Mouse (Mus musculus) CD4-positive, CD25-positive, alpha-beta regulatory T cell, adult 2 months (primary cell): ENCODE measurements around the gene 1190002N15Rik.

ENCODE experiments used
- DNase-seq: peaks from one replicate; pipeline ENCODE4 v3.0.0-alpha.2; 2012; ENCODE audit warnings: low read depth, low spot score

1190002N15Rik gene

DNA sequence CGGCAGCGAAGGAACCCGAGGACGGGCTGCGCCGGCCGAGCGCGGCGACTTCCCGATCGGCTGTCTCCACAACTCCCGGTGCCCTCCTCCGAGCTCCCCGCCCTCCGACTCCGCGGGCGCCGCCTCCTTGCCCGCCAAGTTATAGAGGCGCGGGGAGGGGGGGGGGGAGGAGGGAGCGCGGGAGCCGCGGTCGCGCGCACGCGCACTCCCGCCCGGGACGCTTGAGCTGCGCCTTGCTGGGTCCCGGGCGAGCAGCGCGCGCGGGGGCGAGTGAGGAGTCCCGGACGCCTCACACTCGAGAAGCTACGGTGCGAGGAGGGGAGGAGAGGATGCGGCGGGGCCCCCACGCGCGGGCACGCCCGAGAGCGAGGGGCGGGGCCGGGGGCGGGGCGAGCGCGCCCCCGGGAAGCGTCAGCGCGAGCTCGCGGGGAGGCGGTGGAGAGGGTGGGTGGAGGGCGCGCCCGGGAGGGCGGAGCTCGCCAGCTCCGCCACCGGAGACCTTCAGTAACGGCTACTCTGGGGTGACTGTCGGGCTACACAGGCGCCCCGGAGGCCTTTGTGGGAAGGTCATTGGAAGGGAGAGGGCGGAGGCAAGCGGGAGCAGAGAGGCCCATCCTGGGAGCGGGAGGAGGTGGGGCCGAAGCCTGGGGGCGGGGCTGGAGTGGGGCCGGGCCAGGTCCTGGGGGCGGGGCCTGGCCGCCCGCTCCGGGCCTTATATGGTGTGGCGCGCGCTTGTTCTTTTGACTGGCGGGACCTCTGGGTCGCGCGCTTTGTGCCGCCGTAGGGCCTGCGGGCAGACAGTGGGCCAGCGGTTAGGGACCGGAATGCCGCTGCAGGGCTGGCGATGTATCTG, at the start of gene 1190002N15Rik:
Gene 1190002N15Rik, minus strand, starts transcription at position 112 of the 853 bp plus-strand sequence.
- peak; percentile 97 for DNase-seq

DNA sequence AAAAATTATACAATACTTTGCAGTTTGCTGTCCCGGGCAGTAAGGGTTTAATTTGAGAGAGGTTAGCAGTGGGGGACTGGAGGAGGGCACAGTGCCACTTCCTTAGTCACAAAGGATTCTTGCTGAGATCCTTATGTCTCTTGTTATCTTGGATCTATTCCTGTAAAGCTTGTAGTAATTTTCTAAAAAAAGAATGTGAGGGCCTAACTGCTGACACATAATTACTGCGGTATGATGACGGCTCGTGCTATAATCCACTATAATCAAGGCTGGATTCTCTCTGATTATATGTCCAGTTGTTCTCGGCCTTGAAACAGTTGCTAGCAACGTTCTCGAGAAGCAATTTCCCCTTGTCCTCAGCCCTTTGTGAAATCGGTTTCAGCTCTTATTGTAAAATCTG, 44.4 kb upstream of the 1190002N15Rik start:
- no peak for DNase-seq

DNA sequence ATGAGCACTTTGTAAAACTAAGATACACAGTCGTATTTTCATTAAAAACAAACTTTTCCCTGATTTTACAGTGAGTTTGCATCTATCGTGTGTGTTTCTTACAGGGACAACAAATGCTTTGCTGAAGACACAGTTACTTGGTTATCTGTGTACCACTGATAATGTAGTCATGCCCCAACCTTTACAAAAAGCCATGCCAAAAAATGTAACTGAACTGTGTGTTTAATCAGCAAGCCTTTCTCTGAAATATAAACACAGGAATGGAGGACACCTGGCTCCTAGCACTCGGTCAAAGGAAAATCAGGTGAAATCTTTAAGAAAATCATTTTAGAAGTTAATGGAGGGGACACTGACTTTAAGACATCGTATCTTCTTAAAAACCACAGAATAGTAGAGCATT, 43.8 kb upstream of the 1190002N15Rik start:
- no peak for DNase-seq

DNA sequence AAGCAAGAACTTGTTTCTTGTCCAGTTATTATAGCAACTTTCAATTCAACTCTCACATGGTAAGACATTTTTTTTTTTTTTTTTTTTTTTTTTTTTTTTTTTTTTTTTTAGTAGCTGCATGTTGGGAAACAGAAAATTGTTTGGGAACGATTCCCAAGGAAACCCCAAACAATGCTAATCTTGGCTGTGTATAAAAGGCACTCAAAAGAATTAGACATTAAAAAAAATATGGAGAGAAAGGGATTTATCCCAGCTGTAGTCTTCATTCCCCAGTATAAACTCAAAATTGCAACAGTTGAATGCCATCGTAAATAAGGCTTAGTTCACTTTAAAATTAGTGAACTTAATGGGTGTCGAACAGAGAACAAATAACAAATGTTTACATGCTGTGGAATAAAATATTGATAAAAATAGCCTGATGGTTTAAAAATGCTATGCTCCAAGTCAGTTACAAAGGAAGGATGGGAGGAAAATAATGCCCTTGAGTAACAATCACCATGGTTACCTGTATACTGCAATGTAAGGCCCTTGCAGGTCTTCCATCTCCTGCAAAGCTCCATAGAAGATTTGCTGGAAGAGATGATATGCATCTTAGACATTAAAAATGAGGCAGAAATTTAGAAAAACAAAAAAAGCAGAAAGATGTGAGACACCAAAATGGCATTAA, 42.3 kb upstream of the 1190002N15Rik start:
- DNase-seq = no peak

DNA sequence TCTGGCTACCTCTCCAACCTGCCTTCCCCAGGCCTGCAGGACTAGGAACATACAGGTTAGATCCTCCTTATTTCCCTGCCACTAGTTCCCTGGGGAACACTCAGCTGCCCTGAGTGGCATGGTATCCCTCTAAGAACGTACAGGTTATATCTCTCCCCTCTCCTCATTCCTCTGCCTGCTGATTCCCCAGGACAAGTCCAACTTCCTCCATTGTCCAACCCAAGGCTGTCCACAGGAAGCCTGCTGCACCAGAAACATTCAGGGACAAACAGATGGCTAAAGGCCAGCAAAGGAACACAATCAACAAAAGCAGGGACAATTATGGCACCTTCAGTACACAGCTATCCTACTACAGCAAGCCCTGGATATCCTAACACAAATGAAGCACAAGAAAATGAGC, 33.9 kb upstream of the 1190002N15Rik start:
- no peak for DNase-seq

DNA sequence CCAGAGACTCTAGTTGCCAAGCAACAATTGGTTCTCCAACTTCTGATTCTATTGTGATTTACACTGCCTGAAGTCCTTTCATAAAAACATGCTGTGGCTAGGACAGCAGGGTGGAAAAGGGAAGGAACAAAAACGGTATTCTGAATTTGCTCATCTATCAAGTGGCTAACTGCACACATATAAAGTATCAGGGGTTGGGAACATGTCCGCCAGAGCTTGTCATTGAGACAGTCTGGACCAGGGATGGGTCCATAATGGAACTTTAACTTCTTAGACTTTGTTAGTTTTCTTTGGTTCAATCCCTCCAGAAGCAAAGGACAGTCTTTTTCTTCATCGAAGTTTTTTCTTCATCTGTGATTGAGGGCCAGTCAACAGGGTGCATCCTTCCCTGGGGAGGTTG, 30.5 kb upstream of the 1190002N15Rik start:
- no peak for DNase-seq

- DNase-seq = no peak
These were observed 29.9 kb upstream of the 1190002N15Rik start for GRCm38 (mm10) chr9:94567722-94568314.

DNA sequence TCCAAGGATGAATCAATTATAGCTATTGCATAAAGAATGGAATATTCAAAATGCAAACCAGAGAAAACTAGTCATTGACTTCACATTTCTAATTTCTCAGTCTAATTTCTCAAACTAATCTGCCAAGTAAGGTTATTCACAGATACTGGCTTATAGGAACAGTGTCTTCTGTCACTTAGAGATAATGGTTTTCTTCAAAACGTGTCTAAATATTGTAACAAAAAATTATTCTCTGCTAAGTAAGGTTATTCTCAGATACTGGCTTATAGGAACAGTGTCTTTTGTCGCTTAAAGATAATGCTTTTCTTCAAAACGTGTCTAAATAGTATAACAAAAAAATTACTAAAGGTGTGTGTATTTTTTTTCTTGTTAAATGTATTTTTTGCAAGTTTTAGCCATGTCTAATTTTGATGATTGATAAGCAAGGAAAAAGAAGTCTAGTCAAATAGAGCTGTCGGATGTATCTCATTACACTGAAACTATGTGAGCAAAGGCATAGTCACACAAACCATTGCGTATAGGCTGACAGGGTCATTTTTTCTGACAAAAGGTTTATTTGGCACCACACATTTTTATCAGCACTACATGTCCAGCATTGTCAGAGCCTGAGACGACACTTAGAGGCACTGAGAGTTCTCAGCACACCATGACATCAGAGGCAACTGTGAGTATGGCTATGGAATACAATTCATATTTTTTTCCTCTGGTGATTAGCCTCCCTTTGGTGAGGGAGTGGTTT, 19.1 kb upstream of the 1190002N15Rik start:
- no peak for DNase-seq

DNA sequence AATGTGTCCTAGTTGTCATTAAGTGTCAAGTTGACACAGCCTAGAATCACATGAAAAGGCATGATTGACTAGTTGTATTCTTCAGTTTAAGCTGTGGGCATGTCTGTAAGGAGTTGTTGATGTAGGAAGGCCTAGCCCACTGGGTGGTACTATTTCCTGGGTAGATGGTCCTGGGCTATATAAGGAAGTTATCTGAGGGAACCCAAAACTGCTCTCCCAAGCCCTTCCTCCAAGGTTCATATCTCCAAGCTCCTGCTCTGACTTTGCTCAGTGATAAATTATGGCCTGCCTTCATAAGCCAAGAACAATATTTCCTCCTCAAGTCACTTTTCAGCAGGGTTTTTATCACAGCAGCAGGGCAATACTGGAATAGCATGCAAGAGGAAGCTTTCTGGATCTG, 18.4 kb upstream of the 1190002N15Rik start:
- no peak for DNase-seq

DNA sequence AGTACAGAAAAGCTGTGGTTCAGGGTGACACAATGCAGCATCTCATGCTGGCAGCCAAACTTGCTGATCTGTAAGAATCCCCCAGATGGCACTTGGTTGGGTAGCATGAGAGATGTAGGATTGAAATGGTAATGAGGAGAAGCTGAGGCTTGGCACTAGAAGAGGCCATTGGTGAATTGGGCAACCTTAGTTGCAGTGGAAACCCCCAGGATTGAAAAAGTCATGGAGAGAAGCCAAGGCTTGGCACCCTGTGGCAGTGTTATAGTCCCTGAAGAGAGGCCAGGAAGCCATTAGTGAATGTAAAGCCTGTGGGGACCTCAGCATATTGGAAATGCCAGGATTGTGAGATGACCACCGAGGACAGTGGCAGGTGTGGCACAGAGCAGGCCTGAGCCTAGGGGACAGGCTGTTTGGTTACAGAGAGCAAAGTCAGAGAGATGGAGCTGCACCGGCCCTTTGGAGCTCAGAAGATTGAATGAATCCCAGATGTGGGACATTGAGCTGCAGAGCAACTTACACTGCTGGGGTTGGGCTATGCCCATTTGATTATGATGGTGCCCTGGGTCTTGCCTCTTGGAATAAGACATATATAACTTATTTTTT, 12.7 kb upstream of the 1190002N15Rik start:
- DNase-seq = no peak

- DNase-seq = no peak
These were observed 6.0 kb upstream of the 1190002N15Rik start for GRCm38 (mm10) chr9:94543881-94544280.

- DNase-seq = no peak
These were observed 2.6 kb upstream of the 1190002N15Rik start for GRCm38 (mm10) chr9:94540343-94541095.

DNA sequence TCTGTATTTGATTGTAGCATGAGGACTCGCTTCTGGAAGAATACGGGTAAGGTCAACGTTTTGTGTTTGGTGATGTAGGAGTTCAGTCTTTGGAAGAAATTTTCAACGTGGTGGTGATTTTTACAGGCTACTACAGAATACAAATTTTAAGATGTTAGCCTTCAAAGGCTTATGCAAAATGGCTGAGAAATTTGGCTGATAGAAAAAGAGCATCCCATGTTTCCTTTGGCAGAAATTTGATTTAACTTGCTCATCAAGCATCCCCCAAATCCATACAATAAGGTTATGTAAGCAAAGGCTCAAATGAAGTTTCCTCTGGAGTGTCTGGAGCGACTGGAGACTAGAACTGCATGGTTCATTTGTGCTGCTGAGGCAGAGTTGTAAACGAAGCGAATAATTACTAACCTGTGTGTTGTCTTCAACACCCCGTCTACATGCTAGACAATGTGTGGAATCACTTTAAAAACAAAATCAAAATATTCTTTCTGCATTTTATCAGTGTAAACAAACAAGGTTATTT, 1.5 kb upstream of the 1190002N15Rik start:
- DNase-seq = no peak

DNA sequence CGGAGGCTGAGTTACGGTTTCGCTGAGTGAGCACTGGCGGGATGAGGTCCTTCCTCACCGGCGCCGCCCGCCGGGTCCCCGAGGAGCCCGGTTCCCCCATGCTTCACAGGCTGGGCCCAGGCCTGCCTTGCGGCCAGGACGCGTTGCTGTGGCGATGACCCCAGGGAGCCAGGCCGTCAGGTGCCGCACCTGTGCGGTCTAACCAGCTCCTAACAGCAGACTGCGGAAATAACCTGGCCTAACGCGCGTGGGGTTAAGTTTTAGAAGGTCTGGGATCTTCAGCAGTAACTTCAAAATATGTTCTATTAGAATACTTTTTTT, 902 bp upstream of the 1190002N15Rik start:
- DNase-seq = no peak

- peak; percentile 83 for DNase-seq
These were observed 597 bp downstream of the 1190002N15Rik start for GRCm38 (mm10) chr9:94537051-94537917.

DNA sequence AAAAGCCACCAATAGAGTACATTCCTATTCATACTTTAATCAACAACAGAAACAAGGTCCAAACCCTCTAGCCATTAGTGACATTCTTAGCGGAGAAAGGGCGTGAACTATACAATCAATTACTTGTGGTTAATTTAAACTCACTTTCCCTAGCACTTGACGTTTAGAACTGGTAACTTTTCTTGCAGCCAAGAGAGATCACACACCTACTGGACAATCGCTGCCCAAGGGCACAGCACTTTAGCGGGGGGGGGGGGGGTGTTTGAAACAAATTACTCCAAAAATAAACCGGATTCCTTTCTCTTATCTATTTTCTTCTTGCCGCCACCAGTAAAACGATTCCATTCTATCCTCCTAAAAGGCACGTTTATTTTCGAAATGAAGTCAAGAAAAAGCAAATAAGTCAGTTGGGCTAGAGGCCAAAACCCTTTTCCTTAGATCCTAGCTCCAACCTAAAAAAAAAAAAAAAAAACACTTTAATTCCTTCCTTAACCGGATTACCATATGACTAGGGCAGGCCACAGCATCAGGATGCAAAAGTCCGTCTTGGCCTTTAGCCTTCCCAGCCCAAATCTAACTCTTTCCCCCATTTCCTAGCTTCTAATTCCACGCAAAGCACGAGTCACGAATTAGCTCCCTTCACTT, 1.5 kb downstream of the 1190002N15Rik start:
- DNase-seq = no peak

GRCm38 (mm10) chr9:94534795-94535194, 3.1 kb downstream of the 1190002N15Rik start:
- no peak for DNase-seq

DNA sequence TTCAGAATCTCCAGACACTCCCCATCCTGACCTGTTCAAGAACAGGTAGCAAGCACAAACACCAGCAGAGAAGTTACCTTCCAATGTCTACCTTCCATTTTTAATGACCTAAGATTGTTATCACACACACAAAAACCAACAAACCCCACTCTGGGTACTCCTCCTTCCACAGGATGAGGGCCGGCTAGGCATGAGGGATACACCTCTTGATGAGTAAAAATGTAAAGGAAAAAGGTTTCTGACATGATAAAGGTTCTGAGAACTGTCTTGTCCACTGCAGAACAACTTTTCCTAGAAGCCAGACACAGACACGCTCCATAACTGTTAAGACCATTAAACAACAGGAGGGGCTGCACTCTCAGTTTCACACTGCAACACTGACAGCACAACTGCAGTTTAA, 3.7 kb downstream of the 1190002N15Rik start:
- DNase-seq = no peak

- DNase-seq = peak; percentile 60
These were observed 4.2 kb downstream of the 1190002N15Rik start for GRCm38 (mm10) chr9:94533641-94534040.
